Mouse (Mus musculus): ENCODE data around the gene Fgd4.
A peak's percentile ranks its signal among the peaks of the same experiment; 100 is the strongest.
"Not testable (repeated sequence)": the region's sequence is repeated elsewhere in the genome, so short reads cannot be mapped to it uniquely, and the experiment has no call there.

Fgd4 gene

GRCm38 (mm10) chr16:16542956-16543441 lies 57.4 kb downstream of the Fgd4 start:
- DNase-seq (ENCODE audit: low read depth): no peak

GRCm38 (mm10) chr16:16539396-16539795 lies 61.0 kb downstream of the Fgd4 start:
- DNase-seq (ENCODE audit: low read depth): not testable (repeated sequence)

- no peak for DNase-seq (ENCODE audit: low read depth)
Measured at GRCm38 (mm10) chr16:16535232-16535631, 65.1 kb downstream of the Fgd4 start.

GRCm38 (mm10) chr16:16528014-16528413 lies 72.3 kb downstream of the Fgd4 start:
- no peak for DNase-seq (ENCODE audit: low read depth)

- peak; percentile 42 for DNase-seq (ENCODE audit: low read depth)
Measured at GRCm38 (mm10) chr16:16527267-16527666, 73.1 kb downstream of the Fgd4 start.

- DNase-seq (ENCODE audit: low read depth): no peak
Measured at GRCm38 (mm10) chr16:16526741-16527105, 73.6 kb downstream of the Fgd4 start.

GRCm38 (mm10) chr16:16526097-16526740 lies 74.1 kb downstream of the Fgd4 start:
- no peak for DNase-seq (ENCODE audit: low read depth)

GRCm38 (mm10) chr16:16525266-16525904 lies 75.0 kb downstream of the Fgd4 start:
- DNase-seq (ENCODE audit: low read depth): no peak

- no peak for DNase-seq (ENCODE audit: low read depth)
Measured at GRCm38 (mm10) chr16:16523632-16524031, 76.7 kb downstream of the Fgd4 start.

- DNase-seq (ENCODE audit: low read depth): not testable (repeated sequence)
Measured at GRCm38 (mm10) chr16:16522869-16523268, 77.5 kb downstream of the Fgd4 start.

- no peak for DNase-seq (ENCODE audit: low read depth)
Measured at GRCm38 (mm10) chr16:16501491-16501890, 98.9 kb downstream of the Fgd4 start.

GRCm38 (mm10) chr16:16500926-16501325 lies 99.4 kb downstream of the Fgd4 start:
- DNase-seq (ENCODE audit: low read depth): no peak

- no peak for DNase-seq (ENCODE audit: low read depth)
Measured at GRCm38 (mm10) chr16:16498798-16499197, 101.6 kb downstream of the Fgd4 start.

GRCm38 (mm10) chr16:16485523-16486043 lies 114.8 kb downstream of the Fgd4 start:
- DNase-seq (ENCODE audit: low read depth): no peak

GRCm38 (mm10) chr16:16484601-16485000 lies 115.7 kb downstream of the Fgd4 start:
- DNase-seq (ENCODE audit: low read depth): peak; percentile 2

GRCm38 (mm10) chr16:16473451-16473850 lies 126.9 kb downstream of the Fgd4 start:
- DNase-seq (ENCODE audit: low read depth): not testable (repeated sequence)

- peak; percentile 16 for DNase-seq (ENCODE audit: low read depth)
Measured at GRCm38 (mm10) chr16:16450021-16450420, 150.3 kb downstream of the Fgd4 start.

- no peak for DNase-seq (ENCODE audit: low read depth)
Measured at GRCm38 (mm10) chr16:16438436-16438835, 161.9 kb downstream of the Fgd4 start.

GRCm38 (mm10) chr16:16422456-16422855 lies 177.9 kb downstream of the Fgd4 start:
- DNase-seq (ENCODE audit: low read depth): no peak

- not testable (repeated sequence) for DNase-seq (ENCODE audit: low read depth)
Measured at GRCm38 (mm10) chr16:16367217-16367616, 233.1 kb downstream of the Fgd4 start.
